Mouse (Mus musculus) adrenal gland, postnatal 14 days (tissue): ENCODE measurements around the gene Slc25a10. TPM values are rescaled to one million over a fixed set of nuclear protein-coding genes. Genes with fewer than 3 reads are reported as not detected.
A peak's percentile ranks its signal among the peaks of the same experiment; 100 is the strongest.
"Not testable (repeated sequence)": the region's sequence is repeated elsewhere in the genome, so short reads cannot be mapped to it uniquely, and the experiment has no call there.

Experiments used
- DNase-seq: peaks from one replicate; pipeline ENCODE4 v3.0.0; 2021; ENCODE audit warnings: mixed read lengths
- total RNA-seq: library from RNA; stranded (reverse); gene quantifications from 2 replicates; pipeline ENCODE4 v1.2.3, GENCODE M21; 2021

The Slc25a10 gene
- total RNA-seq, 1 experiment from 2014 or later: 64.4 TPM

- DNase-seq: no peak
Measured at GRCm38 (mm10) chr11:120510375-120511030, 18.9 kb downstream of the Slc25a10 start.

- peak; percentile 73 for DNase-seq
Measured at GRCm38 (mm10) chr11:120512790-120513453, 21.3 kb downstream of the Slc25a10 start.

GRCm38 (mm10) chr11:120514262-120514661, 22.6 kb downstream of the Slc25a10 start:
- not testable (repeated sequence) for DNase-seq

GRCm38 (mm10) chr11:120515611-120516010, 24.0 kb downstream of the Slc25a10 start:
- peak; percentile 93 for DNase-seq

GRCm38 (mm10) chr11:120517147-120517546, 25.5 kb downstream of the Slc25a10 start:
- DNase-seq: no peak

GRCm38 (mm10) chr11:120518027-120518426, 26.4 kb downstream of the Slc25a10 start:
- peak; percentile 32 for DNase-seq

GRCm38 (mm10) chr11:120518558-120518957, 26.9 kb downstream of the Slc25a10 start:
- DNase-seq: no peak

- peak; percentile 66 for DNase-seq
Measured at GRCm38 (mm10) chr11:120519738-120520137, 28.1 kb downstream of the Slc25a10 start.

GRCm38 (mm10) chr11:120520498-120520897, 28.9 kb downstream of the Slc25a10 start:
- no peak for DNase-seq

- peak; percentile 74 for DNase-seq
Measured at GRCm38 (mm10) chr11:120520967-120521540, 29.4 kb downstream of the Slc25a10 start.

GRCm38 (mm10) chr11:120522581-120522980, 30.9 kb downstream of the Slc25a10 start:
- no peak for DNase-seq

- DNase-seq: no peak
Measured at GRCm38 (mm10) chr11:120525959-120526358, 34.3 kb downstream of the Slc25a10 start.

GRCm38 (mm10) chr11:120527690-120528354, 36.2 kb downstream of the Slc25a10 start:
- DNase-seq: no peak

- DNase-seq: no peak
Measured at GRCm38 (mm10) chr11:120528903-120529302, 37.3 kb downstream of the Slc25a10 start.

GRCm38 (mm10) chr11:120530085-120530964, 38.7 kb downstream of the Slc25a10 start, which contains the start of gene Gcgr:
TSS of gene Gcgr (plus strand) at chr11:120530699.
- DNase-seq: peak; percentile 41

GRCm38 (mm10) chr11:120531646-120532045, 40.0 kb downstream of the Slc25a10 start:
- no peak for DNase-seq

- DNase-seq: no peak
Measured at GRCm38 (mm10) chr11:120534093-120534492, 42.5 kb downstream of the Slc25a10 start.

- DNase-seq: no peak
Measured at GRCm38 (mm10) chr11:120535145-120535544, 43.5 kb downstream of the Slc25a10 start.

- DNase-seq: no peak
Measured at GRCm38 (mm10) chr11:120535804-120536203, 44.2 kb downstream of the Slc25a10 start.

GRCm38 (mm10) chr11:120538485-120538884, 46.8 kb downstream of the Slc25a10 start:
- peak; percentile 79 for DNase-seq

- DNase-seq: no peak
Measured at GRCm38 (mm10) chr11:120538955-120539284, 47.3 kb downstream of the Slc25a10 start.
